Mouse (Mus musculus): ENCODE results near the gene 1700024G13Rik.

The 1700024G13Rik gene

DNA sequence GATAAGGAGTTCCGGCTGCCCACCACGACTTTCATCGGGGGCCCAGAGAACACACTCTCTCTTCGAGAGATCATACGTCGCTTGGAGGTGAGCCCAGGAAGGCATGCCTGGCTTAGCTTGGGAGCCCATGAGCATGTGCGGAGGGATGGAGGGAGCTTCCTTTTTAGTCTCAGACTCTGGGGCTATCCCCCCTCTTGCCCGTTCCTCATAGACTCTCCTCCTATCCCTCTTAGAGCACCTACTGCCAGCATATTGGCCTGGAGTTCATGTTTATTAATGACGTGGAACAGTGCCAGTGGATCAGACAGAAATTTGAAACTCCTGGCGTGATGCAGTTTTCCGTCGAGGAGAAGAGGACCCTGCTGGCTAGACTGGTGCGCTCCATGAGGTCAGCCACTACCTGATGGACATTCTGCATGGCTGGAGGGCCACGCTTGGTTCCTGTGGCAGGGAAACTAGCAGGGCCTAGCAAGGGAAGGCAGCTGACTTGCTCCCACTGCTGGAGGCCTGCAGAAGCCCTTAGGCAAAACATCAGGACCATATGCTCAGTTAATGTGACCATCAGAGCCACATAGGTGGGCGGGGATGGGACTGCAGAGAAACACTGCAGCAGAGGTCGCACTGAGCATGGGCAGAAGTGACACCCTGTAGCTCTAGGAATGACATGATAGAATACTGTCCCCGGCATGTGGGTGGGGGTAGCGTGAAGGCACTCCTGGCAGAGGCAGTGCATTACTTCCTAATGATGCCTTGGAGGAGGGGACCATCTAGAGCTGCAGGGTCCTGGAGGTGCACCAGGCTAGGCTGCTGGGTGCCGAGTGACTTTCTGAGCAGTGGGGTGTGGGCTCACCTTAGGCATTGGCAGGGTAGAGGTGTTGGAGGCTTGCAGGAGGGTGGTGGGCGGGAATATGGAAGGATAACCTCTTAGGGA is 55.4 kb downstream of the 1700024G13Rik start:
- DNase-seq, result no peak

- DNase-seq, result no peak
These were observed 60.8 kb downstream of the 1700024G13Rik start for GRCm38 (mm10) chr14:32327366-32327765.
